Mouse (Mus musculus): ENCODE results near the gene Scrt2.

Gene Scrt2

GRCm38 (mm10) chr2:152081641-152082448, 516 bp downstream of the Scrt2 start:
- DNase-seq (ENCODE audit: low spot score): peak; percentile 39

- DNase-seq (ENCODE audit: low spot score): no peak
These were observed 1.3 kb downstream of the Scrt2 start for GRCm38 (mm10) chr2:152082456-152083285.

GRCm38 (mm10) chr2:152083411-152083810, 2.1 kb downstream of the Scrt2 start:
- no peak for DNase-seq (ENCODE audit: low spot score)

- DNase-seq (ENCODE audit: low spot score): no peak
These were observed 3.0 kb downstream of the Scrt2 start for GRCm38 (mm10) chr2:152084298-152084697.

- DNase-seq (ENCODE audit: low spot score): no peak
These were observed 4.1 kb downstream of the Scrt2 start for GRCm38 (mm10) chr2:152085414-152085813.

- DNase-seq (ENCODE audit: low spot score): no peak
These were observed 5.1 kb downstream of the Scrt2 start for GRCm38 (mm10) chr2:152086451-152086850.

- DNase-seq (ENCODE audit: low spot score): no peak
These were observed 5.8 kb downstream of the Scrt2 start for GRCm38 (mm10) chr2:152087111-152087510.

- peak; percentile 48 for DNase-seq (ENCODE audit: low spot score)
These were observed 7.7 kb downstream of the Scrt2 start for GRCm38 (mm10) chr2:152089078-152089477.

GRCm38 (mm10) chr2:152089581-152089980, 8.3 kb downstream of the Scrt2 start:
- DNase-seq (ENCODE audit: low spot score): no peak

- DNase-seq (ENCODE audit: low spot score): no peak
These were observed 9.2 kb downstream of the Scrt2 start for GRCm38 (mm10) chr2:152090486-152090885.

GRCm38 (mm10) chr2:152091342-152092056, 10.2 kb downstream of the Scrt2 start:
- DNase-seq (ENCODE audit: low spot score): no peak

GRCm38 (mm10) chr2:152092927-152093326, 11.6 kb downstream of the Scrt2 start:
- no peak for DNase-seq (ENCODE audit: low spot score)

GRCm38 (mm10) chr2:152093356-152093792, 12.0 kb downstream of the Scrt2 start:
- no peak for DNase-seq (ENCODE audit: low spot score)

GRCm38 (mm10) chr2:152094856-152095545, 13.7 kb downstream of the Scrt2 start:
- no peak for DNase-seq (ENCODE audit: low spot score)

- DNase-seq (ENCODE audit: low spot score): no peak
These were observed 15.6 kb downstream of the Scrt2 start for GRCm38 (mm10) chr2:152096922-152097321.

- DNase-seq (ENCODE audit: low spot score): no peak
These were observed 16.6 kb downstream of the Scrt2 start for GRCm38 (mm10) chr2:152097916-152098315.

GRCm38 (mm10) chr2:152099538-152099937, 18.2 kb downstream of the Scrt2 start:
- no peak for DNase-seq (ENCODE audit: low spot score)

- no peak for DNase-seq (ENCODE audit: low spot score)
These were observed 20.4 kb downstream of the Scrt2 start for GRCm38 (mm10) chr2:152101761-152102160.

- DNase-seq (ENCODE audit: low spot score): no peak
These were observed 21.0 kb downstream of the Scrt2 start for GRCm38 (mm10) chr2:152102369-152102768.

GRCm38 (mm10) chr2:152104711-152105317, 23.5 kb downstream of the Scrt2 start:
- peak; percentile 49 for DNase-seq (ENCODE audit: low spot score)
